Mouse (Mus musculus): ENCODE results near the gene Zfp938.

DNA sequence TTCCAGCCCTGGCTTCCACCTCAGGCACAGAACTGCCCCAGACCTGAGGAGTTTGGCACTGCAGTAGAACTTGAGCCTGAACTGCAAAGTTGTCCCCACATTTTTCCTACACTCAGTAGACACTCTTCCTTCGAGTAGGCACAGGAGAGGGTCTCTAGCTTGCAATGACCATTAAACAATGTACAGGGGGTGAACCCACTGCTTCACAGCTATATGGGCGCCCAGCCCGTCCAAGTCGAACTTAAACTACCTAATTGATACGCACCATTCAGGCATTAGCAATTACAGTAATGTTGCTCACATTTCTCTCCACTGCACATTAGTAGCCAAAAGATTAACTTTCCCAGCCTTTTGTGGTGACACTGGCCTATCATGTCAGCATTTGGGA is 315 bp upstream of the Zfp938 start:
- TF ChIP-seq GATA1 (IDR thresholded peaks at IDR 0.05; ENCODE audit: borderline replicate concordance, low read length) (no peak), FLI1 (IDR thresholded peaks at IDR 0.05; ENCODE audit: low read length) (no peak)

Data from megakaryocyte, embryonic 14.5 days (primary cell).